Mouse (Mus musculus) CH12.LX (cell line): ENCODE measurements around the gene Psmd12.

Source experiments
- BHLHE40 ChIP-seq: IDR thresholded peaks from 2 replicates; pipeline ENCODE4 v1.6.1; 2011; ENCODE audit warnings: mild to moderate bottlenecking, low read depth, low read length, improper control_type of control experiment
- CTCF ChIP-seq, 2 experiments: IDR thresholded peaks in 1 of 2; conservative IDR thresholded peaks in 1 of 2; 2 replicates each; pipeline ENCODE4 v1.5.1; 2011 to 2012; ENCODE audit warnings: low read depth in 2 of 2, low read length in 2 of 2, improper control_type of control experiment in 1 of 2, inconsistent platforms in 1 of 2, mild to moderate bottlenecking in 1 of 2, moderate library complexity in 1 of 2
- E2F4 ChIP-seq: IDR thresholded peaks from 2 replicates; pipeline ENCODE4 v1.6.1; 2011; ENCODE audit warnings: low read depth, low read length, improper control_type of control experiment; ENCODE audit not compliant: insufficient replicate concordance
- EP300 ChIP-seq: IDR thresholded peaks from 2 replicates; pipeline ENCODE4 v1.6.1; 2011; ENCODE audit warnings: low read length, improper control_type of control experiment
- MAFK ChIP-seq: IDR thresholded peaks from 2 replicates; pipeline ENCODE4 v1.6.1; 2011; ENCODE audit warnings: low read length, improper control_type of control experiment; ENCODE audit not compliant: insufficient replicate concordance
- MEF2A ChIP-seq: IDR thresholded peaks from 2 replicates; pipeline ENCODE4 v1.6.1; 2014; ENCODE audit warnings: low read depth, mild to moderate bottlenecking, inconsistent platforms, low read length, improper control_type of control experiment, borderline replicate concordance
- PAX5 ChIP-seq: IDR thresholded peaks from 2 replicates; pipeline ENCODE4 v1.6.1; 2012; ENCODE audit warnings: low read length, inconsistent platforms, mixed read lengths
- POLR2A ChIP-seq: IDR thresholded peaks from 2 replicates; pipeline ENCODE4 v1.6.1; 2011; ENCODE audit warnings: low read depth, mild to moderate bottlenecking, improper control_type of control experiment, low read length
- RCOR1 ChIP-seq: conservative IDR thresholded peaks from 2 replicates; pipeline ENCODE4 v1.6.1; 2012; ENCODE audit warnings: low read depth, mild to moderate bottlenecking, inconsistent platforms, low read length, improper control_type of control experiment
- SMC3 ChIP-seq: IDR thresholded peaks from 2 replicates; pipeline ENCODE4 v1.6.1; 2011; ENCODE audit warnings: low read depth, low read length, improper control_type of control experiment
- UBTF ChIP-seq: IDR thresholded peaks from 2 replicates; pipeline ENCODE4 v1.6.1; 2012; ENCODE audit warnings: low read depth, mild to moderate bottlenecking, inconsistent platforms, low read length, improper control_type of control experiment, moderate library complexity
- ZKSCAN1 ChIP-seq: IDR thresholded peaks from 2 replicates; pipeline ENCODE4 v1.6.1; 2012; ENCODE audit warnings: low read depth, inconsistent platforms, low read length, improper control_type of control experiment, borderline replicate concordance

DNA sequence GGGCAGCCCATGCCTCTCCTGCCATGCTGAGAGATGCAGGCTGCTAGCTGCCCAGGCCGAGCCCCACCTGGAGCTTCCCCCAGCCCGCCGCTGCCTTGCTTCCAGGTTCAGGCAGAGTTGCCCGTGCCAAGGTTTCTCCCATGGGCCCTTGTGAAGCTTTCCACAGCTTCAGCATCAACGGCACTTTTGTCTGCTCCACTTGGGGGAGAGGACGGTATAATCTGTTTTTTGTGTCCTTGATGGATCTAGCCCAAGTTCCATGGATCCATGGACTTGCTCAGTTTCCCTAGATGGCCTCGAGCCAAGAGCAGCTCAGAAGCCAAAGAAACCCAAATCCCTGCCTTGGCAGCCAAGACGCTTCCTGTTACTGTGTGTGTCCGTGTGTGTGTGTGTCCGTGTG is 33.8 kb downstream of the Psmd12 start:
- no peak for TF ChIP-seq PAX5
- TF ChIP-seq POLR2A: no peak
- TF ChIP-seq BHLHE40: no peak
- TF ChIP-seq ZKSCAN1: no peak
- no peak for TF ChIP-seq MEF2A
- TF ChIP-seq RCOR1: no peak
- no peak for TF ChIP-seq E2F4
- no peak for TF ChIP-seq SMC3
- no peak for TF ChIP-seq EP300
- TF ChIP-seq MAFK: no peak
- TF ChIP-seq UBTF: no peak
- TF ChIP-seq CTCF (conservative IDR thresholded peaks at IDR 0.05 in 1 of 2, IDR thresholded peaks at IDR 0.05 in 1 of 2; ENCODE audit: low read depth in 2 of 2, low read length in 2 of 2): no peak
